Mouse (Mus musculus): ENCODE data around the gene Ubap1l.

GRCm38 (mm10) chr9:65356971-65357370 is 3.9 kb upstream of the Ubap1l start:
- TF ChIP-seq POLR2A (IDR thresholded peaks at IDR 0.05; ENCODE audit: extremely low read depth, insufficient read depth, low read length) (no peak), CTCF (IDR thresholded peaks at IDR 0.05; ENCODE audit: low read depth, low read length) (no peak)

Data from liver, adult 2 months (tissue).